Mouse (Mus musculus): ENCODE measurements around the gene Ppp1r18. TPM values are rescaled to one million over a fixed set of nuclear protein-coding genes. Genes with fewer than 3 reads are reported as not detected.

The Ppp1r18 gene
- polyA plus RNA-seq, 1 experiment from 2014 or later = 31.5 TPM

GRCm38 (mm10) chr17:35920384-35920783 is 55.0 kb downstream of the Ppp1r18 start:
- H3K27ac ChIP-seq = peak overlapping the region; percentile 99
- H3K4me2 ChIP-seq (replicated peaks) = peak overlapping the region; percentile 89
- 86% methylated on average over 1 of the region's 1 CpGs for WGBS
- H3K4me3 ChIP-seq = no peak overlapping the region
- H3K27me3 ChIP-seq = no peaks in the 10 kb centered on the region
- H3K36me3 ChIP-seq = peaks cover 25% of the 10 kb centered on the region
- H3K9me3 ChIP-seq (replicated peaks) = no peaks in the 10 kb centered on the region
- ATAC-seq (ENCODE audit: low FRiP score) = no peak
- no peak overlapping the region for H3K9ac ChIP-seq
- peaks cover 30% of the 10 kb centered on the region for H3K4me1 ChIP-seq

GRCm38 (mm10) chr17:35920862-35921562 is 55.6 kb downstream of the Ppp1r18 start:
- Histone ChIP-seq H3K4me1 (peaks cover 27% of the 10 kb centered on the region), H3K9me3 (replicated peaks) (no peaks in the 10 kb centered on the region), H3K27me3 (no peaks in the 10 kb centered on the region), H3K27ac (peak overlapping the region; percentile 99), H3K9ac (no peak overlapping the region; the same call in 1 of the 2 replicates), H3K4me2 (replicated peaks) (peak overlapping the region; percentile 89; the same call in 1 of the 2 replicates), H3K4me3 (no peak overlapping the region), H3K36me3 (peaks cover 30% of the 10 kb centered on the region)
- no peak for ATAC-seq (ENCODE audit: low FRiP score)
- 73% methylated on average over 5 of the region's 5 CpGs for WGBS

- no peak overlapping the region for H3K27ac ChIP-seq
- no peak overlapping the region for H3K4me2 ChIP-seq (replicated peaks)
- H3K9me3 ChIP-seq (replicated peaks) = no peaks in the 10 kb centered on the region
- peaks cover 27% of the 10 kb centered on the region for H3K4me1 ChIP-seq
- peaks cover 37% of the 10 kb centered on the region for H3K36me3 ChIP-seq
- no peak overlapping the region for H3K4me3 ChIP-seq
- WGBS = 89% methylated on average over 4 of the region's 4 CpGs
- no peak overlapping the region for H3K9ac ChIP-seq
- ATAC-seq (ENCODE audit: low FRiP score) = no peak
- no peaks in the 10 kb centered on the region for H3K27me3 ChIP-seq
Observed at GRCm38 (mm10) chr17:35921710-35922109, 56.3 kb downstream of the Ppp1r18 start.

- no peak overlapping the region for H3K27ac ChIP-seq
- peaks cover 43% of the 10 kb centered on the region for H3K36me3 ChIP-seq
- H3K9ac ChIP-seq = no peak overlapping the region
- peaks cover 27% of the 10 kb centered on the region for H3K4me1 ChIP-seq
- H3K27me3 ChIP-seq = no peaks in the 10 kb centered on the region
- 89% methylated on average over 3 of the region's 3 CpGs for WGBS
- H3K4me2 ChIP-seq (replicated peaks) = no peak overlapping the region
- H3K4me3 ChIP-seq = no peak overlapping the region
- ATAC-seq (ENCODE audit: low FRiP score) = no peak
- H3K9me3 ChIP-seq (replicated peaks) = no peaks in the 10 kb centered on the region
Observed at GRCm38 (mm10) chr17:35922566-35922965, 57.2 kb downstream of the Ppp1r18 start.

GRCm38 (mm10) chr17:35923281-35923680 is 57.9 kb downstream of the Ppp1r18 start:
- WGBS = 91% methylated on average over 4 of the region's 4 CpGs
- Histone ChIP-seq H3K4me2 (replicated peaks) (no peak overlapping the region), H3K27me3 (no peaks in the 10 kb centered on the region), H3K4me1 (peaks cover 27% of the 10 kb centered on the region), H3K4me3 (no peak overlapping the region), H3K27ac (no peak overlapping the region), H3K9me3 (replicated peaks) (no peaks in the 10 kb centered on the region), H3K9ac (no peak overlapping the region), H3K36me3 (peaks cover 50% of the 10 kb centered on the region)
- ATAC-seq (ENCODE audit: low FRiP score) = no peak

MicroRNA genes within 50 kb of the gene (microRNA counts, 519-probe panel; counts per million panel counts)
- 470 counts per million, percentile 58 among the panel's probes with 10 or more counts for microRNA mmu-miR-1894-3p
- microRNA mmu-miR-1894-5p = 470 counts per million, percentile 58 among the panel's probes with 10 or more counts

Small RNA genes lying within 50 kb of the gene (microRNA-seq; reads per million reads assigned to microRNA genes)
- gene Gm28033 = 1.6 reads per million
- not detected for gene Mir1894

Other genes starting within 250 kb of the Ppp1r18 start
- not detected in 2 replicates for gene Gm9573, start 239.0 kb upstream of the Ppp1r18 start, polyA plus RNA-seq (2016; fragmentation: Nextera tagmentation; extraction: Ambion mirVana)
- gene Mucl3, start 221.9 kb upstream of the Ppp1r18 start, polyA plus RNA-seq (2016; fragmentation: Nextera tagmentation; extraction: Ambion mirVana) = 0.15 and 0.20 TPM in 2 replicates
- 16.5 and 16.9 TPM in 2 replicates for gene Vars2, start 198.0 kb upstream of the Ppp1r18 start, polyA plus RNA-seq (2016; fragmentation: Nextera tagmentation; extraction: Ambion mirVana)
- 34.7 and 37.7 TPM in 2 replicates for gene Gtf2h4, start 191.9 kb upstream of the Ppp1r18 start, polyA plus RNA-seq (2016; fragmentation: Nextera tagmentation; extraction: Ambion mirVana)
- 168 and 182 TPM in 2 replicates for gene Ddr1, start 161.0 kb upstream of the Ppp1r18 start, polyA plus RNA-seq (2016; fragmentation: Nextera tagmentation; extraction: Ambion mirVana)
- 5.8 and 6.3 TPM in 2 replicates for gene Ier3, start 43.9 kb upstream of the Ppp1r18 start, polyA plus RNA-seq (2016; fragmentation: Nextera tagmentation; extraction: Ambion mirVana)
- 50.9 and 60.3 TPM in 2 replicates for gene Flot1, start 42.4 kb upstream of the Ppp1r18 start, polyA plus RNA-seq (2016; fragmentation: Nextera tagmentation; extraction: Ambion mirVana)
- gene Tubb5, start 27.3 kb upstream of the Ppp1r18 start, polyA plus RNA-seq (2016; fragmentation: Nextera tagmentation; extraction: Ambion mirVana) = 1,505 and 1,511 TPM in 2 replicates
- 14.4 and 18.2 TPM in 2 replicates for gene Mdc1, start 24.1 kb upstream of the Ppp1r18 start, polyA plus RNA-seq (2016; fragmentation: Nextera tagmentation; extraction: Ambion mirVana)
- gene Nrm, start 4.3 kb upstream of the Ppp1r18 start, polyA plus RNA-seq (2016; fragmentation: Nextera tagmentation; extraction: Ambion mirVana) = 36.0 and 36.9 TPM in 2 replicates
- gene Dhx16, start 14.2 kb downstream of the Ppp1r18 start, polyA plus RNA-seq (2016; fragmentation: Nextera tagmentation; extraction: Ambion mirVana) = 45.2 and 46.0 TPM in 2 replicates
- 25.7 and 28.7 TPM in 2 replicates for gene 2310061I04Rik, start 31.8 kb downstream of the Ppp1r18 start, polyA plus RNA-seq (2016; fragmentation: Nextera tagmentation; extraction: Ambion mirVana)
- 294 and 303 TPM in 2 replicates for gene Atat1, start 44.5 kb downstream of the Ppp1r18 start, polyA plus RNA-seq (2016; fragmentation: Nextera tagmentation; extraction: Ambion mirVana)
- 46.8 and 51.1 TPM in 2 replicates for gene Mrps18b, start 50.8 kb downstream of the Ppp1r18 start, polyA plus RNA-seq (2016; fragmentation: Nextera tagmentation; extraction: Ambion mirVana)
- gene Ppp1r10, start 50.8 kb downstream of the Ppp1r18 start, polyA plus RNA-seq (2016; fragmentation: Nextera tagmentation; extraction: Ambion mirVana) = 58.3 and 68.2 TPM in 2 replicates
- 109 and 119 TPM in 2 replicates for gene Abcf1, start 104.2 kb downstream of the Ppp1r18 start, polyA plus RNA-seq (2016; fragmentation: Nextera tagmentation; extraction: Ambion mirVana)
- 54.9 and 57.7 TPM in 2 replicates for gene Gnl1, start 114.3 kb downstream of the Ppp1r18 start, polyA plus RNA-seq (2016; fragmentation: Nextera tagmentation; extraction: Ambion mirVana)
- 53.4 and 61.0 TPM in 2 replicates for gene Prr3, start 114.6 kb downstream of the Ppp1r18 start, polyA plus RNA-seq (2016; fragmentation: Nextera tagmentation; extraction: Ambion mirVana)
- 5.5 and 5.6 TPM in 2 replicates for gene H2-T24, start 155.0 kb downstream of the Ppp1r18 start, polyA plus RNA-seq (2016; fragmentation: Nextera tagmentation; extraction: Ambion mirVana)
- gene H2-T23, start 167.3 kb downstream of the Ppp1r18 start, polyA plus RNA-seq (2016; fragmentation: Nextera tagmentation; extraction: Ambion mirVana) = 4.5 and 5.1 TPM in 2 replicates
- 7.8 and 9.2 TPM in 2 replicates for gene H2-T22, start 177.2 kb downstream of the Ppp1r18 start, polyA plus RNA-seq (2016; fragmentation: Nextera tagmentation; extraction: Ambion mirVana)
- gene Gm6034, start 177.4 kb downstream of the Ppp1r18 start, polyA plus RNA-seq (2016; fragmentation: Nextera tagmentation; extraction: Ambion mirVana) = not detected in 2 replicates
- not detected in 2 replicates for gene Gm11127, start 192.8 kb downstream of the Ppp1r18 start, polyA plus RNA-seq (2016; fragmentation: Nextera tagmentation; extraction: Ambion mirVana)